Mouse (Mus musculus): ENCODE data around the gene Cmtm3.
"Not testable (repeated sequence)": the region's sequence is repeated elsewhere in the genome, so short reads cannot be mapped to it uniquely, and the experiment has no call there.

Cmtm3 gene

DNA sequence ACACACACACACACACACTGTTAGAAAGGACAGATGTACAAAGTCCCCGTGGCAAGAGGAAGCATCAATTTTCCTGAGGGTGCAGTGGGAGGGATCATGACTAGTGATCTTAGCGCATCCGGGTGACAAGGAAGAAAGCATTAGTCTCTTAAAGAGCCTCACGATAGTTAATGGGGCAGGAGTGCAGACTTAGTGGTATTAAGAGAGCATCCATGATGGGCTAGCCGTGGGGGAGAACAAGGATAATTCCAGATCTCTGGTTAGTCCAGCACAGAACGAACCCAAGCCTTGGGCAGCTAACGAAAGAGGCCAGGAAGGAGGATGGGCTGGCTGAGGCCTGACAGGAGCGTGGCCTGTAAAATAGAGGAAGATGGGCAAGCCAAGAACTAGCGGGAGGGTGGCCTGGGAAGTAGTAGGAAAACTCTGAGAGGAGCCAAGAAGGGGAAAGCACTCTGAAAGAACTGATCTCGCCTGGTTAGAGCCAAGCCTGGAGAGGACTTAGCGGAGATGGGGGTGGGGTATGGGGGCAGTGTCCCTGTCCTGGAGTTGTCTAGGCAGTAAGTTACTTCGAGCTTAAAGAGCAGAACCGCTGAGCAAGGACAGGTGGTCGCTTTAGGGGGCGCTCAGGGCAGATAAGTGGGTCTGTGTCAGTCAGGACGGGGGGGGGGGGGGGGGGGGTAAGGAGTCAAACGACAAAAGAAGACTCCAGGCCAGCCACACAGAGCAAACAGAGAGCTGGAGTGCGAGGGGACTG, at the start of gene Cmtm3:
Gene Cmtm3, plus strand, starts transcription at position 182 of the 754 bp plus-strand sequence.
- DNase-seq, result peak; percentile 19

DNA sequence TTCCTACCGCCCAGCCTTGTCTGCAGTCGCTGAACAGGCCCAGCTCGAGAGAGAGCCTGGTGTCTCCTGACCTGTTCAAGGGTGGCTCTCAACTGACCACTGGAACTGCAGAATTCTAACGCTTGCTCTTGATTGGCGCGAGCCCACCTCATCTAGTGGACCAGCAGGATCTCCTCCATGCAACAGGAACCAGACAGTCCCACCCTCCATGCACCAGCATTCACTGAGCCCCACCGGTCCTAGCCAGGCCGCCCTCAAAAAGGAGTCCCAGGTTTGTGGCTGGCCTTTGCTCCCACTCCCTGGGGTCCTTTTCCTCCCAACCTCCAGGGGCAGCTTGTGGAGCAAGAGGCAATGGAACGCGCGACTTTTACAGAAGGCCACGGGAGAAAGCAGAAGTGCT, 46.1 kb upstream of the Cmtm3 start, which contains the start of gene Cmtm2a:
Gene Cmtm2a, minus strand, starts transcription at position 101 of the 400 bp plus-strand sequence.
- not testable (repeated sequence) for DNase-seq

DNA sequence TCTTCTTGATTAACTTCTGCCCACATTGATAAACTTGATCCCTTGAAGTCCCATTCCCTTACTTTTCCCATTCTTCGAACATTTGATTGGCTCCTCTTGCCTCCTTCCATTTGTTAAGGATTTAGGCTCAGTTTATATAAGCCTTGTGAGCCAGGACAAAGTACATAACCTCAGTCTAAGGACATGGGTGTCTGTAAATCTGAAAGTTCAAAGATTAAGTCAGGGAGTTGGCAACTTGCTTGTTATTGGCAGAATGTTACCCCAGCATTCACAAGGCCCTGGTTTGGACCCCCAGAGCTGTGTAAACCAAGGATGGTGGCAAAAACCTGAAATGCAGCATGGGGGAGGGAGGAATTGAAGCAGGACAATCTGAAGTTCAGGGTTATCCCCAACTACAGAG, 44.8 kb upstream of the Cmtm3 start:
- peak; percentile 18 for DNase-seq

DNA sequence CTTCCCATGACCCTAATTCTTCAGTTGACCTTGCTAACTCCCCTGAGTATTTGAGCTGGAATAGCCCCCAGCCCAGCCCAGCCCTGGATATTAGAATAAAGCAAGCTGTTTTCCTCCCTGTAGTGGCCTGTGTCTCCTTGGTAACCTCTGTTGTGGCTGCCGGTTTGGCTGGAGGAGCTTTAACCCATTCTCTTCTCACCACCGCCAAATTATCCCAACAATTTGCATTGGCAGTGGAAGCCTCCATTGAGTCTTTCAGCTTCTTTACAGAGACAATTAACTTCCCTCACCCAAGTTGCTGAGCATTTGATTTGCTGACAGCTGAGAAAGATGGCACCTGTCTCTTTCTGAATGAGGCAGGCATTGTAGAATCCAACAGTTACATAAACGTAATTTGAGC, 37.6 kb upstream of the Cmtm3 start:
- not testable (repeated sequence) for DNase-seq

DNA sequence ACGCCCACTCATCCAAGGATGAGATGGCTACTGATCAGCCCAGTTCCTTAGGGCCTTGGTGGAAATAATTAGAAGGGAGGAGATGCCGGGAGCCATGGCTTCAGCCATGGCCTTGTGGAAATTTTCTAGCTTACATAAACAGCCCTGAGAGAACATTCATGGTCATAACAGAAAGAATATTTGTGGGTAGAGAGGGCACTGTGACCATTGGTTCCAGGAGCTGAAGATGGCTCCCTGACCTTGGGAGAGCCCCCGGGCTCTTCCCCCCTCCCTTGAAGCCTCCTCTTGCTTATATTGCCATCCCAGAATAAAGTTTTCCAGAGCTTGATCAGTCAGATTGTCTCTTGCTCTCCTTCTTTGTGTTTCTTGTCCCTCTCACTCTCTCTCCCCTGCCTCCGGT, 36.7 kb upstream of the Cmtm3 start:
- DNase-seq, result not testable (repeated sequence)

DNA sequence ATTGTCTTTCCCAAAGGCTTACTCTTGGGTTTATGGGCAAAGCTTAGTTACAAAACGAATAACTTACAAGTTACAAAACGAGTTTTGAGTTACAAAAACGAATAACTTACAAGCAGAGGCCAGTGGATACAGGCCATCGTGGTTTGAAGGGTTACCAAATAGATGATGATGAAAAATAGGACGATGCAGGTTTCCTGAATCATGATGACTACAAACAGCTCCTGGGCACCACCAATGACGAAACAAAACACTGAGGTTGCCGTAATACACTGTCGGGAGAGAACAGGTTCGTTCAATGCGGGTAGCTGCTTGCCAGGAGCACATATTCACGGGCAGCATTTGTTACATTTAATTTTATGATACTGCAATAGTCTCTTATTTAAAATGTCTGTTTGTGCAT, 34.2 kb upstream of the Cmtm3 start:
- no peak for DNase-seq

DNA sequence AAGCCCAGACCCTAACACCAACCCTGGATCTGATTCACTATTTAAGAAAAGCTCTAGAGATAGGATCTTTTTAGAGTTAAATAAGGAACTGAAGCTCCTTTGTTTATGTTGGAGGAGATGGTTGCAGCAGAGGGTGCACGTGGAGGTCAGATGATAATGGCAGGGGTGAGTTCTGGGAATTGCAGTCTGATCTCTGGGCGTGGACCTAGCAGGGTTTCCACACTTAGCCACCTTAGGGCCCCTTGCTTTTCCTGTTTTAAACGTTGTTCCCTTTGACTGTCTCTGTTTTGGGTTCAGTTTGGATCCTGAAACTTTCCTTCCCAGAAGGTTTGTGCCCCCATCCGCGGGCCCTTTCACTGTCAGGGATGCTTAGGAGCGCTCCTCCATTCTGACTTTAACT, 30.9 kb upstream of the Cmtm3 start:
- DNase-seq, result not testable (repeated sequence)

DNA sequence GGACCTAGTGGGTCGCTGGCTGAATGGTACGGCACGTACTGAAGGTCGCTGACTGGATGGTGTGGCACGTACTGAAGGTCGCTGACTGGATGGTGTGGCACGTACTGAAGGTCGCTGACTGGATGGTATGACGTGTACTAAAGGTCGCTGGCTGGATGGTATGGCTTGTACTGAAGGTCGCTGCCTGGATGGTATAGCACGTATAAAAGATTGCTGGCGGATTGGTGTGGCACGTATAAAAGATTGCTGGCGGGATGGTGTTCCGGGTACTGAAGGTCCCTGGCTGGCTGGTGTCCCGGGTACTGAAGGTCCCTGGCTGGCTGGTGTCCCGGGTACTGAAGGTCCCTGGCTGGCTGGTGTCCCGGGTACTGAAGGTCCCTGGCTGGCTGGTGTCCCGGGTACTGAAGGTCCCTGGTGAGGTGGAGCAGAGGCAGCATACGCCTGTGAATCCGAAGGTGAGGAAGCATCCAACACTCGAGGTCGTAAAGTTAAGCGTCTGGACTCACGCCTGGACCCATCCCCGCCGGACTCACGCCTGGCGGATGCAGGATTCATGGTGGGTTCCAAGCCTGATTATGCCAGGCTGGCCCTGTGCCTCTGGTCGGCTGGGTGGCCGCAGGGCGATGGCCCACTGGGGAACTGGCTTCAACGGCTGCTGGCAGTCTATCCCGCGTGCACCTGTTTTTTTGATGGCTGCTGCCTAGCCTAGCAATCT, 29.6 kb upstream of the Cmtm3 start, which contains the start of the genes Gm45711 and Cmtm1:
Gene Gm45711, minus strand, starts transcription at position 641 of the 715 bp plus-strand sequence.
Gene Cmtm1, minus strand, starts transcription at position 705 of the 715 bp plus-strand sequence.
- DNase-seq, result peak; percentile 12

DNA sequence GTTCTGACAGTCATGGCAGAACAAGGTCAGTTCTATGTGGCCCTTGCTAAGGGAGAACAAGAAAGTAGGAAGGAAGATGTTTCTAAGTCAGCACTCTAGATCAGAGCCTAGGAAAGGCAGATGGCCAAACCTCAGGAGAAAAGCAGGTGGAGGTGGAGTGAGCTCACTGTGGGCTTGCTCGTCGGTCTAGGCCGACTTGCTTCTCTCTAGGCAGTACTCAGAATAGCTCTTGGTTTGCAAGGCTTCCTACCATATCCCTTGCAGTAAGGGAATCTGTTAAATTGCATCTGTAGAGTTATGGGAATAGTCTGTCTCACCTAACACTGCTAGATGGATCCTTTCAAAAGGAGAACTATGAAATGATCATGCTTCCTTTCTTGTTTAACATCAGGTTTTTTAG, 27.2 kb upstream of the Cmtm3 start:
- not testable (repeated sequence) for DNase-seq

DNA sequence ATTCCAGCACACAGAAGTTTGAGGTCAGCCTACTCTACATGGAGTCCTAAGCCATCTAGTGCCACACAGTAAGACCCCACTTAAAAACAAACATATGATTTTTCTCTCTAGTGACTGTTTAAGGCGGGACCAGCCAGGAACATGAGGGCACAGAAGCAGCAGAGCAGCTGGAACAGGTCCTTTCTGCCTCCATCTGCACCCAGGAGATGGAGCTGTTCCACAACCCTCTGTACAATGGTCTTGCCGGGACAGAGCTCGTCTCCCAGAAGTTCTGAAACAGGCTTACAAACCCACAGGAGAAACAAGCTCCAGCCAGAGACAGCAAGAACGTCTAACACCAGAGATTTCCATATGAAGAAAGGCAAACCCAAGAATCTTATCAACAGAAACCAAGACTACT, 25.9 kb upstream of the Cmtm3 start:
- no peak for DNase-seq

DNA sequence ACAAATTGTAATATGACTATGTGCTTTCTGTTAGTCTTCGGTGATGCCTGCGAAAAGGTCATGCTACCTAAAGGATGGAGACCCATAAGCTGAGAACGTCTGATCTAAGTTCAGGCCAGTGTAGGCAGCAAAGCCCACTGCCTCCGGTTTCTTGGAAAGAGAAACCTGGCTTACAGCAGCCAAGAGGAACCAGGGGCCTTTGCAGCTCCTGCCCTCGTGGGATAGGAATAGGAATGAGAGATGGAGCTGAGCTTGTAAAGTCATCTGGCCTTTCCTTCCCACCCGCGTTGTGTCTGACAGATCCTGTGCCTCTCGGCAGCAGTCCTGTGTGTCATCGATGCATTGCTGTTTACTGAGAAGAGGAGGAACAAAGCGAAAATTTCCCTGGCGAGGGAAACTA, 17.9 kb upstream of the Cmtm3 start, which contains the start of gene Gm11020:
Gene Gm11020, plus strand, starts transcription at position 301 of the 400 bp plus-strand sequence.
- not testable (repeated sequence) for DNase-seq

DNA sequence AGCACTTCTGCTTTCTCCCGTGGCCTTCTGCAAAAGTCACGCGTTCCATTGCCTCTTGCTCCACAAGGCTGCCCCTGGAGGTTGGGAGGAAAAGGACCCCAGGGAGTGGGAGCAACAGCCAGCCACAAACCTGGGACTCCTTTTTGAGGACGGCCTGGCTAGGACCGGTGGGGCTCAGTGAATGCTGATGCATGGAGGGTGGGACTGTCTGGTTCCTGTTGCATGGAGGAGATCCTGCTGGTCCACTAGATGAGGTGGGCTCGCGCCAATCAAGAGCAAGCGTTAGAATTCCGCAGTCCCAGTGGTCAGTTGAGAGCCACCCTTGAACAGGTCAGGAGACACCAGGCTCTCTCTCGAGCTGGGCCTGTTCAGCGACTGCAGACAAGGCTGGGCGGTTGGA, 17.3 kb upstream of the Cmtm3 start, which contains the start of gene Cmtm2b:
Gene Cmtm2b, plus strand, starts transcription at position 301 of the 400 bp plus-strand sequence.
- DNase-seq, result not testable (repeated sequence)

DNA sequence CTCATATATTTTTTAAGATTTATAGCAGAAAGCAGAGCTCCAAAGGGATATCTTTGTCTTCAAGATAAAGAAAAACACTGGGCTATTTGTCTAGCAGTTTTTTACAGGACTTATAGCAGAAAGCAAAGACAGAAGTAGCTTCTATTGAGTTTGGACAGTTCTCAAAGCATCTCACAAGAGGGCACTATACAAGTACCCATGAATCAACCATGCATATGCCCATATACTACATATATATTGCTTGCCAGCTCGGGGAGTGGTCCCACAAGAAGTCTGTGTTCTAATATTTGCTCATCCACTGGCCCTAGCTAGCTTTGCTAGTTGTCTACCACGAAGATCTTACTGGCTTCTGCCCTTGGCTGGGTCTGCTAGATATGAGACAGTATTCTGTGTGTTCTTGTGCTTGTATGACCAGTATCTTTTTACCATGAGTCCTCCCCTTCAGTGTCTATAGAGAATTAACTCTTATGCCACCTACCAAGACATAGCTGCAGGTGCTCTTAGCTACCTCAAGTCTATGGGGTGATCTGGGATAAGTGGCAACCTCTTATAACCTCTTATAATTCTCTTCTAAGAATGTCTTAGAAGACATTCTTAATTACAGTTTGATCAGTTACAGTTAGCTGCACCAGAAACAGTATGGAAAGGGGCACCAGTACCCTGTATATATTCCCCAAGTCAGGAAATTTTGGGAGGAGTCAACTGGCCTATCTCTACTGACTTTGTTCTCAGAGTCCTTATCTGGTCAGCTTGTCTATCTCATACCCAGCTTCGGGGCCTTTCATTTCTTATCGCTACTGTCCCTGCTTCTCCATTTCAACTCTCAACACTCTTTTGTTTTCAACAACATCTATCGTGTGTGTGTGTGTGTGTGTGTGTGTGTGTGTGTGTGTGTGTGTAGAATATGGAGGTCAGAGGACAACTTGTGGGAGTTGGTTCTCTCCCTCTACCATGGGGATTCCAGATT, 6.3 kb upstream of the Cmtm3 start:
- DNase-seq, result no peak

DNA sequence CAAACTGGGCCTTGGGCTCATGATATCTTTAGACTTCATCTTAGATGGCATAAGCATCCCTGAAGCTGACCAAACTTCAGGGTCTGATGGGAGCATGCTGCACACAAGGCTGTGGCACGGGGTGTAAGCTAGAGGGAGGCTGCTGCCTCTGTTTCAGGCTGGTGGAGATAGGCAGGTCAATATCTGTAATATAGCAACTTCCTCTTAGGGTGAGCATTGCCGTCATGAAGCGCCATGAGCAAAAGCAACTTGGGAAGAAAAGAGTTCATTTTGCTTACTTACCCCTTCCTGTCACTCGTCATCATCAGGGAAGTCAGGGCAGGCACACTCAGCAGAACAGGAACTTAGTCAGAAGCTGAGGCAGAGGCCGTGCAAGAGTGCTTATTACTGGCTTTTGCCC, 5.4 kb upstream of the Cmtm3 start:
- DNase-seq, result no peak

DNA sequence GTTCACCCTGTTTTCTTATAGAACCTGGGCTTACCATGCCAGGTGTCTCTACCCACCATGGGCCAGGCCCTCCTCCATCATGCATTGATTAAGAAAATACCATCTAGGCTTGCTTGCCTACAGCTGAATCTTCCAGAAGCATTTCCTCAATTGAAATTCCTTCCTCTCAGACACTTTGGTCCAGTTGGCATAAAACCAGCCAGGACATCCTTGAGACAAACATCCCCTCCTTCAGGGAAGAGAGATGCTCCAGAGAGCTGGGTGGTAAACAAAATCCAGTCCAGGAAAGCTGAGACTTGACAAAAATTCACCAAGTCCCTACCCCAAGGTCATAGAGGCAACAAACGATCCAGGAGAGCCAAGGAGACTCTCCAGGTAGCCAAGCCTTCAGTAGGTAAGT, 5.0 kb upstream of the Cmtm3 start:
- DNase-seq, result no peak

DNA sequence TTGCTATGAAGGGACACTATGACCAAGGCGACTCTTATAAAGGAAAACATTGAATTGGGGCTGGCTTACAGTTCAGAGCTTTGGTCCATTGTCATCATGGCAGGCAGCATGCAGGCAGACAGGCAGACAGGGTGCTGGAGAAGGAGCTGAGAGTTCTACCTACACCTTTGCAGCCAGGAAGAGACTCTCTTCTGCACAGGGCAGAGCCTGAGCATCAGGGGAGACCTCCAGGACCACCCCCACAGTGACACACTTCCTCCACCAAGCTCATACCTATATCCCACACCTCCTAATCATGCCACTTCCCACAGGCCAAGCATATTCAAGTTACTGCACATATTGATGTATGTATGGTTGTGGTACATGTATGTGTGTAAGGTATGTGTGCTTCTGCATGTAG, 2.4 kb upstream of the Cmtm3 start:
- DNase-seq, result no peak

DNA sequence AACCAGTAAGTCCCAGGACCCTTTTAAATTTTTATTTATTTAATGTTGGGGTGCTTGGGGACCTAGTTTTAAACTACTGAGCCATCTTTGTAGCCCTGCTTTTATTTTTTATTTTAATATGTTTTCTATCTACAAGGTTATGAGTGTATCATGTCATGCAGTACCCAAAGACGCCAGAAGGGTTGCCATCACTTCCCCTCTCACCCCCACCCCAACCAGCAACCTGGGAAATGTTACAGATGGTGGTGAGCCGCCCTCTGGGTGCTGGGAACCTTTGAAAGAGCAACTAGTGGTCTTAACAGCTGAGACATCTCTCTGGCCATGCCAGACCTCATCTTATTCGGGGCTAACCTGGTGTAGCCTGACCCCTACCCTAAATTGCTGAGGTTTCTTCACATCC, 1.3 kb upstream of the Cmtm3 start:
- no peak for DNase-seq

DNA sequence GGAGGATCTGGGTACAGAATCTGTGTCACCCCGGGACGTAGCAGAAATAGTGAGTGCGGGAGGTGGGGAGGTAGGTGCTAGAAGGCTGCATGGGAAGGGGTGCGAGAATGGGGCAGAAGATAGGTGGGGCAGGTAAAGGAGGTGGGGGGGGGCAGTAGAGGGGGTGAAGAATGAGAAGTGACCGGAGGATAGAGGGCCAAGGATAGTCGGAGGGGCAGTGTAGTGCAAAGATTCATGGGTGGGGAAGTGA, 698 bp downstream of the Cmtm3 start:
- DNase-seq, result no peak

DNA sequence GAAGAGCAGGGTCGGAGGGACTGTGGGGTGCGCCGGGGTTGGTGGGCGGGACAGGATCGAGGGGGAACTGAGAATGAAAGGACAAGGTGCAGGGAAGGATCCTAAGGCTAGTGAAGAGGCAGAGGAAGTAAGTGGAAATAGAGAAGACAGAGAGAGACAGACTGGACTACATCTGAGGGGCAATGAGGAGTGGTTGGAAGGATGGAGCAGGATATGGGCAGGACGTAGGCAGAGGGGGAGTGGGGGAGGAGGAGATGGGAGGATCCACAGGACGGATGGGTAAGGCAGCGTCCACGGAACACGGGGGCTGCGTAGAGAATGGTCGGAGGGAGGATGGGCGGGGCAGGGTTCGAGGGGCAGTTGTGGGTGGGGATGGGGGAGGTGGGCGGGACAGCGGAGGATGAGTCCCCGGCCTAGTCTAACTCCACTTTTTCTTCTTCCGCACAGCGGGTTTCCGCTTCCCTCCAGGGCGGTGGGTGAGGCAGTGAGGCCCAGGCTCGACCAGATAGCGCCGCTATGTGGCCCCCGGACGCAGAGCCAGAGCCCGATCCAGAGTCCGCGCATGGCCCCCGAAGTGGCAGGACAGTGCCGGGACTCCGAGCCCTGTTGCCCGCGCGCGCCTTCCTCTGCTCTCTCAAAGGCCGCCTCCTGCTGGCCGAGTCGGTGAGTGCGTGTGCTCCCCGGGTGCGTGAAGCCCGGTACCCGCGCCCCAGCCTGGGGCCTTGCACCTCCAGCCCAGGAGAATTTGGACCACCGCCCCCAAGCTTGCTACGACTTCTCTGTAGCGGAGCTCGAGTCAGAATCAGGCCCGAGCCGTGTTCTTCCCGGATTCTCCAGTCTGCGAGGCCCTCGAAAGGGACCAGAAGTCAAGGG, 1.3 kb downstream of the Cmtm3 start:
- DNase-seq, result peak; percentile 59

DNA sequence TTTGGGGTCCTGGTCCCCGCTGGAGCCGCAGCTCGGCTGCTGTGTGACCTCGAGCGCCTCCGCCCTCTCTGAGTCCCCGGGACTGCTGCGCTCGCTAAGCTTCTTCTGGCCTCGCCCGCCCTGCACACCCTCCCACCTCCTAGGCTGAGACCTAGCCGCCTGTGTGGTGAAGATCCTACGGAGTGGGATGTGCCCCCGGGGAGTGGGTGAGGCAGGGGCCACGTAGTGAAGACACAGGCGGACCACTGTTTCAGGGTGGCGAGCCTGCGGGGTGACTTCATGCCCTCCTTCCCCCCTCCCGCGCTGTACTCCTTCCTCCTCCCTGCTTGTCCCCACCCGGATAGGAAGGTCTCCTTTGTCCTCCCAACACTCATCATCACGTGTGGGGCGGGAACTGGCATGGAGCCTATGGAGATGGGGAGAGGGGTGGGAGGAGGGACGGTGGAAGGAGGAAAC, 1.9 kb downstream of the Cmtm3 start:
- peak; percentile 42 for DNase-seq

DNA sequence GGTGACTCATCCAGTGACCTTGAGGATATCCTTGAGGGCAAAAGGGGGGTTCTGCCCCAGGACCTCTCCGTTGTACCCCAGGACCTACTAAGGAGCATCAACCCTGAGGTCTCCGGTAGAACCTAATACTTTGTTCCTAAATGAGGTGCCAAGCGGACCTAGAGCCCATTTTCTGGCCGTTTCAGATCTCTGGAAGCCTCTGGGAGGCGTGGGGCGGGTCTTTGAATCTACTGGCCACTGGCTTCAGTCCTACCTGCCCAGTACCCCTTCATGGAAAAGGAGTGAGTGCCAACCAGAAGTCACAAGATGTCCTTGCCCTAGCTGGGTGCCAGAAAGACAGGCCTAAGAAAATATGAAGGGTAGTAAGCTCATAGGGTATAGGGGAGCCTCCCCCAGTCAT, 2.5 kb downstream of the Cmtm3 start:
- no peak for DNase-seq

DNA sequence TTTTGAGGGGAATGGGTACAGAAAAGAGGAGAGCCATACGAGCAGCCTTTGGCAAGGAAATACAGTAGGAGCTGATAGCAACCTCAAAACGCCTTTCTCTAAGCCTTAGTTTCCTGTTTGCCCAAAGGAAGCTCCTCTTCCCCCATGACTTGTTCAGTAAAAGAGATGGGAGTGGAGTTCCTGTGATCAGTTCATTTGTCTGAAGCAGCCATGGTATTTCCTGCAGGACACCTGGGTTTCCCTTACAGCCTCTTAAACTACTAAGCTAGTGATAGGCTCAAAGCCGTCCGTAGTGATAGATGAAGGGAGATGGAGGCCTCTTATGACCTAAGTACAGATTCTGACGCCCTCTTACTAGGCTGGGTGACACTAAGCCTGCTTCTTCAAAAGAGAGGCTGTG, 3.2 kb downstream of the Cmtm3 start:
- no peak for DNase-seq

Measured in kidney, adult 11 months (tissue).